Mouse (Mus musculus): ENCODE measurements around the gene Nbeal1. TPM values are rescaled to one million over a fixed set of nuclear protein-coding genes. Genes with fewer than 3 reads are reported as not detected.

The Nbeal1 gene
- 4.5 and 5.2 TPM in 2 replicates for polyA plus RNA-seq (2021; fragmentation: Nextera tagmentation)
- long read RNA-seq, experiment 1, partial matches to known transcripts, result 11 of 18 reads
- long read RNA-seq, experiment 1, other reads (novel, unspliced or antisense), result 7 of 18 reads
- long read RNA-seq, experiment 2, partial matches to known transcripts, result 14 of 19 reads
- long read RNA-seq, experiment 2, other reads (novel, unspliced or antisense), result 5 of 19 reads

DNA sequence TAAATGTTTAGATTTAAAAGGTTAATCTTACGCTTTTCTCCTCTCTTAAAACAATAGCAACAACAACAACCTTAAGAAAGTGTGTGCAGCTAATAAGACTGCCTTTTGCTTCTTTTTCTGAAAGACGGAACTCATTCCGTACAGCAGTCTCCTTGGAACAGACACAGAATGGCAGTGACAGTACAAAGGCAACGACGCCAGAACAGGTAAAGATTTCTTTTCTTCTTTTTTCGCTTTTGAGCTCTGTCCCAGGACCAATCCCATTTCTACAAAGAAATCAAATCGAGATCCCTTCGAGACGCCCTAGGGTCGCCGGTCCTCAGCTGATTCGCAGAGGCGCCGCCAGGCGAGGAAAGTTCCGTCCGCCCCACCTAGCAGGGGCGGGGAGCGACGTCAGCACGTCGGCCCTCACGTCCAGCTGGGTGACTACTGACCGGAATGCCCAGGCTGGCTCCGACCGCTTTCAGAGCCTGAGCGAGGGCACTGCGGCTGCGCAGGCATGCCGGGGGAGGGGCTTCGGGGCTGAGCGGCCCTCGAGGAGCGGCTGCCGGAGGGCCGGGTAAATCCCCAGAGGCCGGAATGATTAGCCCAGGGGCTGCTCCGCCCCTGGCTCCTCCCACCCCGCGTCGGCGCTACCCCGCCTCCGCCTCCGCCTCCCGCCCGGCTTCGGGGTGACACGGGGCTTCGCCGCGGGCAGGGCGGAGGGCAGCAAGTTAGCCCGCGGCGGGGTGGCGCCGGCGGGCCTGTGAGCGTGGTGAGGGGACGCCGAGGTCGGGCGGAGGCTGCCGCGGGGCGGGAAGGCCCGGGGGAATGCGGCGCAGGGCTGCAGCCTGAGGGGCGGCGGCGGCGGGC lies at the start of gene Nbeal1:
Gene Nbeal1, plus strand, starts transcription at position 668 of the 852 bp plus-strand sequence.

GRCm38 (mm10) chr1:60342808-60343629 lies 162.6 kb downstream of the Nbeal1 start, which contains the start of gene Cyp20a1:
Cyp20a1 (plus strand) TSS chr1:60343323.

Other genes starting within 250 kb of the Nbeal1 start
- gene Ica1l, start 137.4 kb upstream of the Nbeal1 start, polyA plus RNA-seq (2021; fragmentation: Nextera tagmentation), result 15.0 and 18.3 TPM in 2 replicates
- gene Carf, start 82.4 kb upstream of the Nbeal1 start, polyA plus RNA-seq (2021; fragmentation: Nextera tagmentation), result 13.0 and 13.4 TPM in 2 replicates
- 28.0 and 37.4 TPM in 2 replicates for gene Wdr12, start 82.0 kb upstream of the Nbeal1 start, polyA plus RNA-seq (2021; fragmentation: Nextera tagmentation)
- 11.1 and 12.2 TPM in 2 replicates for gene Cyp20a1, start 162.7 kb downstream of the Nbeal1 start, polyA plus RNA-seq (2021; fragmentation: Nextera tagmentation)
- gene Abi2, start 229.0 kb downstream of the Nbeal1 start, polyA plus RNA-seq (2021; fragmentation: Nextera tagmentation), result 47.0 and 71.2 TPM in 2 replicates